Mouse (Mus musculus) testis, adult 2 months (tissue): ENCODE measurements around the gene Lysmd3. TPM values are rescaled to one million over a fixed set of nuclear protein-coding genes. Genes with fewer than 3 reads are reported as not detected.

ENCODE experiments used
- H3K27ac ChIP-seq: fragments of 200-500 bp; 2 replicates; pipeline ENCODE4 v1.5.1; 2012; ENCODE audit warnings: low read depth, low read length; ENCODE audit not compliant: control insufficient read depth, insufficient read depth
- H3K27me3 ChIP-seq: fragments of 200-500 bp; 2 replicates; pipeline ENCODE4 v1.6.1; 2012; ENCODE audit warnings: mild to moderate bottlenecking, low read length, moderate library complexity; ENCODE audit not compliant: control insufficient read depth, insufficient read depth
- H3K36me3 ChIP-seq: fragments of 200-500 bp; 2 replicates; pipeline ENCODE4 v1.6.1; 2012; ENCODE audit warnings: mild to moderate bottlenecking, low read length; ENCODE audit not compliant: control insufficient read depth, insufficient read depth
- H3K4me1 ChIP-seq: fragments of 200-500 bp; 2 replicates; pipeline ENCODE4 v1.6.1; 2012; ENCODE audit warnings: low read length; ENCODE audit not compliant: control insufficient read depth, insufficient read depth
- H3K4me3 ChIP-seq: fragments of 200-500 bp; 2 replicates; pipeline ENCODE4 v1.5.1; 2012; ENCODE audit warnings: low read depth, mild to moderate bottlenecking, low read length, moderate library complexity, mixed read lengths; ENCODE audit not compliant: control insufficient read depth
- CTCF ChIP-seq: fragments of 200-500 bp; IDR thresholded peaks from 2 replicates; pipeline ENCODE4 v1.5.1; 2012; ENCODE audit warnings: low read depth, mild to moderate bottlenecking, inconsistent platforms, low read length, moderate library complexity; ENCODE audit not compliant: control insufficient read depth, insufficient read depth, insufficient replicate concordance
- POLR2A ChIP-seq: fragments of 200-500 bp; IDR thresholded peaks from 2 replicates; pipeline ENCODE4 v1.6.1; 2012; ENCODE audit warnings: low read depth, mild to moderate bottlenecking, inconsistent platforms, low read length, moderate library complexity; ENCODE audit not compliant: control insufficient read depth
- polyA plus RNA-seq: library from polyadenylated mRNA; depleted of rRNA; stranded (reverse); fragments of >200 nt; gene quantifications from 2 replicates; pipeline ENCODE4 v1.2.3, GENCODE M21; 2012

Gene Lysmd3
- polyA plus RNA-seq, 1 experiment: 3.1 TPM

DNA sequence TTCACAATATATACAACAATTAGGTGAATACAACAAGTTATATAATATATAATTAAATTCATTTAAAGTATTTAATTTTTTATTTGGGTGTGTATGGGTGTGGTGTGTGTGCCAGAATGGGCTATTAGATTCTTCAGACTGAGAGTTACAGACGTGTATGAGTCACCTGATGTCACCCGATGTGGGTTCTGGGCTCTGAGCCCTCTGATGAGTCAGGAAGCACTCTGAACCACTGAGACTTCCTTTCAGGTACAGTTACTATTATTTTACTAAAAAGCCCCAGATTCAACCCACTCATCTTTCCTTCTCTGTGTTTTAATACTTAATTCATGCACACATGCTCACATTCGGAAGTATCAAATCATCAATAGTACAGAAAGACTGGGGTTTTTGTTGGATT lies 27.4 kb downstream of the Lysmd3 start:
- H3K4me3 ChIP-seq: no peak overlapping the region
- H3K36me3 ChIP-seq: no peaks in the 10 kb centered on the region
- no peaks in the 10 kb centered on the region for H3K27me3 ChIP-seq
- H3K4me1 ChIP-seq: no peaks in the 10 kb centered on the region
- no peak overlapping the region for H3K27ac ChIP-seq
- TF ChIP-seq POLR2A: no peak
- TF ChIP-seq CTCF: no peak

DNA sequence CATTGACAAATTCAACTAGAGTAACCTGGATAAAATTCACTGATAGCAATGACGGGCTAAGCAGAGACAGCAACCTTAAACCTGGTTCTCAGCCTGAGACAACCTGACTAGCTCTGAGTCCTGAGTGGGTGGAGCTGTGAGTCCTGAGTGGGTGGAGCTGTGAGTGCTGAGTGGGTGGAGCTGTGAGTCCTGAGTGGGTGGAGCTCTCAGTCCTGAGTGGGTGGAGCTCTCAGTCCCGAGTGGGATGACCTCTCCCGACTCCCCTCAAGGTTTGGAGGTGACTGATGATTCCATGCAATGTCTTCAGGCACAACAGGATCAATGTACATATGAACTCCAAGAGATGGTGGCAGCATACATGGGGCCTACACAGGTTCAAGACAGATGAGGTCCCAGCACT lies 32.1 kb downstream of the Lysmd3 start:
- TF ChIP-seq CTCF: no peak
- TF ChIP-seq POLR2A: no peak
- Histone ChIP-seq H3K27me3 (no peaks in the 10 kb centered on the region), H3K27ac (no peak overlapping the region), H3K4me3 (no peak overlapping the region), H3K36me3 (no peaks in the 10 kb centered on the region), H3K4me1 (no peaks in the 10 kb centered on the region)

DNA sequence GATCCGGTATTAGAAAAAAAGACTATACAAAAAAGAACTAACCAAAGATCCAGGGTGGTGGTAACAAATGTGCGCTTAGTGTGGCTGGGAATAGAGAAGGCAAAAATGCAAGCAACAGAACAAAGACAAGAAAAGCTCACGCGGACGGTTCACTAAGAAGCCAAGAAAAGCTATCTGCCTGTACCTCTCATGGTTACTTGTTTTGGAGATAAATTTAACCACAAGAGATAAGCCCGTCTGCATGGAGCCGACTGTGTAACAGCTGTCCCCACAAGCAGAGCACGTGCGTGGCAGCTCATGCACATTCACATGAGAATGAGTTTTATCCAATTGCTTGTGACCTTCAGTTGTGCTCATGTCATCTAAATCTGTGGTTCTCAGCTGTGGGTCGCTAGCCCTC lies 33.0 kb downstream of the Lysmd3 start:
- no peaks in the 10 kb centered on the region for H3K4me1 ChIP-seq
- no peaks in the 10 kb centered on the region for H3K36me3 ChIP-seq
- no peaks in the 10 kb centered on the region for H3K27me3 ChIP-seq
- no peak overlapping the region for H3K4me3 ChIP-seq
- TF ChIP-seq CTCF (no peak), POLR2A (no peak)
- no peak overlapping the region; the same call in 1 of the 2 replicates for H3K27ac ChIP-seq

DNA sequence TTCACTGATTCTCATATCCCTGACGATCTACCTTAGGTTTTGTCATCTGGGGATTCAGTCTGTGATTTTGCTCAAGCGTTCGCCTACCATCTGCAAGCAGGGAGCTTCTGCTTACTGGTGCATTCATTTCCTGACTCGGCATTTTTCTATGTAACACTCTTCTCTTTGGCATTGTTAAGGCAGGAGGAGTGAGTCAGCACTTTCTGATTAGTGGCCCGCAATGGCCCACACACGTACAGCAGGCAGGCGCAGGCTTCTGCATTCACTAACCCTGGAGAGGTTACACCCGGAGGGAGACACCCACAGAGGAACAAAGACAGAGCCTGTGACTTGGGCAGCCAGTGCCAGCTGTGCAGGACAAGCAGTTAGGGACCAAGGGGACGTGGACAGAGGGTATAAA lies 34.1 kb downstream of the Lysmd3 start:
- TF ChIP-seq CTCF (no peak), POLR2A (no peak)
- Histone ChIP-seq H3K4me1 (no peaks in the 10 kb centered on the region), H3K4me3 (no peak overlapping the region), H3K27ac (peak overlapping the region; percentile 57; the same call in 1 of the 2 replicates), H3K36me3 (no peaks in the 10 kb centered on the region), H3K27me3 (no peaks in the 10 kb centered on the region)

DNA sequence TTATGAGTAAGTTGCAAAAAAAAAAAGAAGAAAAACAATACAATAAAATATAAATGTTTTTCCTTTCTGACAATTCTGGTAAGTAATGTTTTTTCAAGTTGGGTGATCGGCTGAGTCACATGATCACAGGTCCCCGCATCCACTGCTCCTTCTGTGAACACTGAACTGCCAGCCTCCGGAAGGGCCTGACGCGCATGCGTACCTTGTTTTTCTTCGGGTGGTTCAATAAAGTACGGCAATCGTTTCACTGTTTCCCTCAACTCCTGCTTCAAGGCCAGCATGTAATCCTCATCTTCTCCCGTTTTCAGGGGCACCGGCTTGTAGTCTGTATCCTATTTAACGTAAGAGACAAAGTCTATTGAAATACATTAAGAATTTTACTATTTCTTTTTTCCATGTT lies 37.0 kb downstream of the Lysmd3 start:
- Histone ChIP-seq H3K4me1 (no peaks in the 10 kb centered on the region), H3K27ac (no peak overlapping the region), H3K4me3 (no peak overlapping the region; the same call in 1 of the 2 replicates), H3K36me3 (no peaks in the 10 kb centered on the region), H3K27me3 (no peaks in the 10 kb centered on the region)
- TF ChIP-seq POLR2A (no peak), CTCF (no peak)

DNA sequence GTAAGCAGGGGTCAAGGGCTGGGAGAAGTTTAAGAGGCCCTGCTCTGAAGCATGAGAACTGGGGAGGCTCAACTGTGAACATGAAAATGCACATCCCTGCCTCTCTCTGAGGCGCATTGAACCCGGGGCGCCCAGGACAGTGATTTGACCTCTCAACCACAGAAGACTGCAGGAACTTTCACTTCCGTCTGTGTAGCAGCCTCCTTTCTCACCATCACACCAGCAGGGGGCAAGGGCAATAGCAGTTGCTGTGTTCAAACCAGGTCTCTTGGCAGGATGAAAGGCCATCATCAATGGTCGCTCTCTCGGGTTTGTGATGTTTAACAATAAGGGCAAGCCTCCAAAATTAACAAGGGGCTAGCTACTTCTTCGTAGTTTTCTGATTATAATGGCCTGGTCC lies 45.7 kb downstream of the Lysmd3 start:
- Histone ChIP-seq H3K4me1 (no peaks in the 10 kb centered on the region), H3K36me3 (no peaks in the 10 kb centered on the region), H3K27me3 (no peaks in the 10 kb centered on the region), H3K27ac (no peak overlapping the region), H3K4me3 (no peak overlapping the region)
- no peak for TF ChIP-seq CTCF
- TF ChIP-seq POLR2A: no peak

DNA sequence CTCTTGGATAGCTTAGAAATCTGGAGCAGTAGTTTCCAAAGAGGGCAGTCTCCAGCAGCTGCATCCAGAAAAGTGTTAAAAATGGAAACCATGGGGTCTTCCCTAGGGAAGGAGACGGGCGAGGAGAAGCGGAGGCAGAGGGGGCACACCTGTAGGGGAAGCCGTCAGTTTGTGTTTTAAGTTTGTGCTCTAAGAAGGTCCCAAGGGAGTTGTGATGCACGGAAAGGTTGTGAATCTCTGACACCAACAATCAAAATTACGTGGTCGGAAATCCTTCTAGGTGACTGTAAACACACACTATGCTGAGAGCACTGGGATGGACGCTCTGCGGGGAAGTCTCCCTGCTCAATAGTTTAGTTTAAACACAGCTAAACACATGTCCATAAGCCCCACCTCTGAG lies 46.2 kb downstream of the Lysmd3 start:
- no peaks in the 10 kb centered on the region for H3K36me3 ChIP-seq
- no peak overlapping the region for H3K27ac ChIP-seq
- TF ChIP-seq POLR2A: no peak
- no peak for TF ChIP-seq CTCF
- no peak overlapping the region for H3K4me3 ChIP-seq
- no peaks in the 10 kb centered on the region for H3K4me1 ChIP-seq
- no peaks in the 10 kb centered on the region for H3K27me3 ChIP-seq

DNA sequence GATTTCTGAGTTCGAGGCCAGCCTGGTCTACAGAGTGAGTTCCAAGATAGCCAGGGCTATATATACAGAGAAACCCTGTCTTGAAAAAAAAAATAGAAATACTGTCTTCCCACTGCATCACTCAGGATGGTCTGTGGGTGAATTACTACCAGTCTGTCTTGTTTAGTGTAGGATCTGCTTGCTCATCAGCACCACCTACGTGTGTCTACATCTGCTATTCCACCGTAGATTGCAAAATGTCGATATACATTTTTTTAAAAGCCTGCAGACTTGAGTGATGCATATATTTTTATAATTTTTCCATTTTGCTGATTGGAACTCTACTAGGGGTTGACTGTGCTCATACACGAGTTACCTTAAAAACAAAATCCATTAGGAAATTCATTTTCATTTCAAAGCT lies 48.8 kb downstream of the Lysmd3 start:
- Histone ChIP-seq H3K36me3 (no peaks in the 10 kb centered on the region), H3K27me3 (no peaks in the 10 kb centered on the region), H3K27ac (no peak overlapping the region), H3K4me1 (peaks cover under 1% of the 10 kb centered on the region; the same call in 1 of the 2 replicates), H3K4me3 (no peak overlapping the region)
- TF ChIP-seq CTCF (no peak), POLR2A (no peak)
